Mouse (Mus musculus) cerebellum, postnatal 10 days (tissue): ENCODE measurements around the gene Atg4b.

ENCODE experiments used
- DNase-seq, 2 experiments: peaks; one replicate each; pipeline ENCODE4 v3.0.0; 2021; ENCODE audit warnings: mixed read lengths in 2 of 2

Atg4b gene

DNA sequence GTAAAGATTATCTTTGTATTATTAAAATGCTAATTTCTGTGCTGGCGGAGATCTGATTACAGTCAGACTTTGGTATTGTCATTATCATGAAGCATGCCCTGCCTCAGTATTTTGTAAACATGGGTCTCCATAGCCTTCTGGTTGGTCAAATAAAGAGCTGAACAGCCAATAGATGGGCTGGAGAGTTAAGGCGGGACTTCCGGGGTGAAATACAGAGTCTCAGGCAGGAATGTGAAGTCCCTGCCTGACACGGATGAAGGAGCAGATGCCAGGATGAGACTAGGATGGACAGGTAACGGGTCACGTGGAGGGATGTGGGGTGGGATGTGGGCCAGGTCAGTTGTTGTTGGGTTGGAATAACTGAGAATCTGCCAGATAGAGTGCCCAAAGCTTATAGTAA is at the start of gene Atg4b:
Atg4b (plus strand) TSS at position 211 of the 400 bp plus-strand sequence.
- no peak for DNase-seq

DNA sequence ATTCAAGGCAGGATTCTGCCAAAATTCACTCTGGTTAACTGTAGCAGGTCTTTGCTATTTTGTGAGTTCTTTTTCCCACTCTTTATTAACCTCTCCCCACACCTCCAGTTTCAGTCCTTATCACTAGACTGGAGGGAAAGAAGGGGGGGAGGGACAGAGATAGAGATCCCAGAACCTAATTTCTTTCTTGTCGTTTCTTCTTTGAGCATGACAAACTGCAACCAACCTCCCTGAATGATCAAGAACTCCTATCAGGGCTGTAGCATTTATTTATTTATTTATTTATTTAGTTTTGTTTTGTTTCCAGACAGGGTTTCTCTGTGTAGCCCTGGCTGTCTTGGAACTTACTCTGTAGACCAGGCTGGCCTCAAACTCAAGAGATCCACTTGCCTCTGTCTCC is 49.2 kb upstream of the Atg4b start:
- no peak for DNase-seq

DNA sequence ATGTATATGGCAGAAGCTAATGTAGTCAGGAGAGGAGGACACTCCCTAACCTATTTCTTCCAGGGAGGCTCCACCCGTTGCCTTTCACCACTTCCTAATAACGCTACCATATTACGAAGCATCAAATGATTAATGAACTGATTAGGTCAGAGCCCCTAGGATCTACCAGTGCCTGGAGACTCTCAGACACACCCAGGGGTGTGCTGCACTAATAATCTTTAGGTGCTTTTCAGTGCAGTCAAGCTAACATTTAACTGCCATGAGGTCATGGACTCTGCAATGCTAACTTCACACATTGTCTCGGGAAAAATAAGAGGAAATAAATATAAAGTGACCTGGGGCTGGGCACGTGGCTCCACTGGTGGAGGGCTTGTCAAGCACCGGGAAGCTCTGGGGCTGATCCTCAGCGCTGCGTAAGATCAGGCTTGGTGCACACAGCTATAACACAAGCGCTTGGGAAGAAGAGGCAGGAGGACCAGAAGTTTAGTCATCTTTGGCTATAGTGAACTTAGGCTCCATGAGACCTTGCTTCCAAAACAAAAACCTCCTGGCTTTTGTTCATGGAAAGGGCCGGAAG is 47.7 kb upstream of the Atg4b start:
- no peak for DNase-seq

DNA sequence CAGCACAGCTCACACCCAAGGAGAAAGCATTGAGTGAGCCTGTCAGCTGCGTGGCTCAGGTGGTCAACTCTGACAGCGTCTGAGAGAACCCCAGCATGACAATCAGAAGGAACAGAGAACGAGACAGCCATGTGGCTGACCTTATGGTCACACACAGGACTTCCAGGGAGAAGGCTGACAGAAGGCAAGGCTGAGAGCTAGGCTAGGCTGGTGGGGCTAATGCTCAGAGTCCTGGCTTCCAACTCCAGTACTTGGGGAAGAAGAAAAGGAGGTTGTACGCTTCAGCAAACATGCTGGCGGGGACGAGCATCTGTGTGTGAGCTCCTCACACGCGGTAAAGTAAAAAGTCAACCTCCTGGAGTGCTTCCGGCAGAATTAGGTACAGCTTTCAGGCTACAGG is 47.0 kb upstream of the Atg4b start:
- peak; percentile 60 to 65 for DNase-seq

DNA sequence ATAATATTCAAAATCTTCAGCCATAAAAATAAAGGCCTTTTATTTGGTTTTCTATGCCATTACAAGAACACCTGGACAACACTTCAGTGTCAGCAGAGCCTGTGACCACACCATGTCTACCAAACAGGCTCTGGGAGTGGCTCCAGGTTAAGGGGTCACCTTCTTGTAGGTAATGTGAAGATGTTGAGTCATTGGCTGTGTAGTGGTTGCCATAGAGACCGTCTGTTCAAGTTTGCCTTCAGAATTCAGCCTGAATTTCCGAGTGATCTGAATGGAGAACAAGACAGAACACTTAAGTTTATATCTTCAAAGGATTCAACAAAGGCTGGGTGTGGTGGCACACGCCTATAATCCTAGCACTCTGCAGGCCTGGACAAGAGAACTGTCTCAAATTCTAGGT is 45.9 kb upstream of the Atg4b start:
- no peak for DNase-seq

DNA sequence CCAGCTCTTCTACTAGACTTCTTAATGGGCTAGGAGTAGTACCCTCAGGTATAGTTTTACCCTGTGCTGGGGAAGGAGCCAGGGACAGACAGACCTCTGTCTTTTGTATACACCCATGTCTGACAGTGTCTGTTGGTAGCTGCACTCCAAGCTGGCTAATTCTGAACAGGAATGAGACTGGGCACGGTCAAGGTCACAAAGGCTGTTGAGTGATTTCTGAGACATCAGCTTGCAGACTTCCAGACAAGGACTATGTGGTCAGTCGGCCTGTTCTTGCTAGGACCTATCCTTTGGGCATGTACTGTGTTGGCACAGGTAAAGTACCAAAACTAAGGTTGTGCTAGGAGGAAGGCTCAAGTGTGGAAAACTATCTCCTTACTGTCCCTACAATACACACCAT is 35.1 kb upstream of the Atg4b start:
- no peak for DNase-seq

DNA sequence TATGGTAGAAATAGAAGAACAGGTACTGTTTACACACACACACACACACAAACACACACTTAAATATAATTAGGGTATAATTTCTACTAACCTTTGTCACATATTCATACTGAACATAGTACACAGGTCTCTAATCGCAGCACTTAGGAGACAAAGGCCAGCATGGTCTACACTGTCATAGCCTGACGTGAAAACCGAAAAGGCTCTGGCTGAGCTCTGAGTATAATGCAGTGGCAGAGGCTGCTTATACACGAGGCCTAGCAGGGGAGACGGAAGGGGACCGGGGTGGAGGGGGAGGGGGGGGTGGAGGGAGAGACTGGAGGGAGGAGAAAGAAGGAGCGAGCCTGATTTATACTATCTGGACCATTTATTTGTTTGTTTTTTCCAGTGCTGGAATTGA is 29.7 kb upstream of the Atg4b start:
- DNase-seq = no peak

DNA sequence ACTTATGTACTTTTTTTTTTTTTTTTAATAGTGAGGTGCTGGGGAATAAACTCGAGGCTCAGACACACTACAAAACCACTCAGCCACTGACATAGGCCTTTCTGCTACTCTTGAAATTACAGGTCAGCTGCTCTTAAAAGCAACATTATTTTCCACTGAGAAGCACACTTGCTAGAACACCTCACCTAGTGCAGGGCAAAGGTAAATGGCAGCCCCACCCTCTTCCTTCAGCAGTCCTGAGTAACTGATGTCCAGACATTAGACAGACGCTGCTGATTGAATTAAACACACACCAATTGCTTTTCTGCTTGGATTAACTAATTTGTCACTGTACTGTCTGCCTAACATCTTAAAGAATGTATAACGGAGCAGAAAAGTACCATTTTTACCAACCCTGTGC is 26.7 kb upstream of the Atg4b start:
- DNase-seq = no peak

DNA sequence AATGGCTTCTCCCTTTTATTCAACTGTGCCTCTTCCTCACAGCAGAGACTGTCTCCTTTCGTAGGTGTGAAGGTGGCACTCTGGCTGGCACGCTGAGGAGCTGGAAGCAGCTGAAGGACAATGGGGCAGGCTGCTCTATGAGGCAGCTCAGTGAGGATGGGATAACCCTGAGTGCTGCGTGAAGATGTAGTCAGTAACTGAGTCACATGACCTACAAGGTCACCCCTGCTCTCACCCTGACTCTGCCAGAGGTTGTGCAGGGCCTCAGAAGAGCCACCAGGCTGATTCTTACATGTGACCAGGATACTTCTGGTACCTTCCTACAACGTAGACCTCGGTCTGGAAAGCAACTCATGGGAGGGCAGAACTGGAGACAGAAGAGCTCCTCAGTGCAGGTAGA is 25.6 kb upstream of the Atg4b start:
- no peak for DNase-seq

DNA sequence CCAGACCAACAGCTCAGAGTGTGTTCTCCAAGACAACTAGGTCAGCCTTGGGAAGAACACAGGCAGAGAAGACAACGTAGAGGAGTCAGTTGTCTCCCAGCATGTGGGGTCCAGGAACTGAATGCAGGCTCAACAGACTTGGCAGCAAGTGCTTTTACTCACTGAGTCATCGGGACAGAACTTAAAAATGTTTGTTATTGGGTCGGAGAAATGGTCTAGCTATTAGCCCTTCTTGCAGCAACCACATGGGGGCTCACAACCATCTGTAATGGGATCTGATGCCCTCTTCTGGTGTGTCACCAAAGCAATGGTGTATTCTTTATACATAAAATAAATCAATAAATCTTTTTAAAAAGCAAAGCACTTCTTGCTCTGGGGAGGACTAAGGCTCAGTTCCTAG is 25.2 kb upstream of the Atg4b start:
- DNase-seq = peak in 1 of 2 experiments; percentile 17

DNA sequence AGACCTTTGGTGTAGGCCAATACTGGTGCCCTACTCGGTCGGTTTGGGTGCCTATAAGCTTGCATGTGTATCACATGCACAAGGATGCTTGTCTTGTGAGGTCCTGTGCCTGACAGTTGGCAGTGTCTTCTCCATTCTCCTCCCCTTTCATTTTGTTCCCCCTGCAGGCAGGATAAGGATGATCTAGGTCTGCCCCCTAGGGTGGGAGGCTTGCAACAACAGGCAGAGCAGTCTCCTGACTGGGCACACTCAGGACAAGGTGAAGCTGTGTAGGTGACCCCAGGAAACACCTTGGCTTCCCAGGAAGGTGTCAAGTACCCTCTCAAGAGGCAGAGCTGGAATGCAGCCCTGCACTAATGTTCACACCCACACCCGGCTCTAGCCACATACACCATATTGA is 24.3 kb upstream of the Atg4b start:
- peak; percentile 85 for DNase-seq

DNA sequence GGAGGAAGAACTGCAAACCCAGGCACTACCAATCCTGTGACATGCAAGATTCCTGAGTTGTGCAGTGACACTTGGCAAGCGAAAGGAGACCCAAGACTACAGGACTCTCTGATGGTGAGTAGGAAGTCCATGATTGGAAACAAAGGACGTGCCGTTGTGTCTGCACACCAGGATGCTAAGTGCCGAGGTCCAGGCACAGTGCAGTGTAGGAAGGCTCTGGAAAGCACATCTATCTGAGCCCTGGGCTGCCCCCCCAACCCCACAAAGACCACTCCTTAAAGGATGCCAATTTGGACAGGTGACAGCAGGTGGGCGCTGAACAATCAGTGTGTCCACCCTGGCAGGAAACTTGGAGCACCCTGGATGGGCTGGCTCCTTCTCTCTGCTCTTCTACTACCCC is 20.2 kb upstream of the Atg4b start:
- peak; percentile 20 to 27 for DNase-seq

DNA sequence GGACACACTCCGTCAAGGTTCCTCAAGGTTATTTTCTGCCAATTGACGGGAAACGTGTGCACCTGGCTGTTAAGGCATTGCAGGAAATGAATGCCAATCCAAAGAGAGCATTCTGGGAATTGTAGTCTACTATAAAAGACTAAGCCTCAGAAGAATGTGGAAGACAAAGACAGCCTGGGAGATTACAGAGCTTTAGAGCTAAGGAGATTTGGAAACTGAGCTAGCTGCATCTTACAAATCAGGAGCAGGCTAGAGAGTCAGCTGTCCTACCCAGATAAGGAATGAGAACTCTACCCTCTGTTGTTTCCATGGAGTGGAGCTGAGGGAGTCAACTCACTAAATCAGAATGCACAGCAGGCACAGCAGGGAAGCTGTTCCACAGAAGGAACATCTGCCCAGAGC is 19.4 kb upstream of the Atg4b start:
- peak in 1 of 2 experiments; percentile 38 for DNase-seq

DNA sequence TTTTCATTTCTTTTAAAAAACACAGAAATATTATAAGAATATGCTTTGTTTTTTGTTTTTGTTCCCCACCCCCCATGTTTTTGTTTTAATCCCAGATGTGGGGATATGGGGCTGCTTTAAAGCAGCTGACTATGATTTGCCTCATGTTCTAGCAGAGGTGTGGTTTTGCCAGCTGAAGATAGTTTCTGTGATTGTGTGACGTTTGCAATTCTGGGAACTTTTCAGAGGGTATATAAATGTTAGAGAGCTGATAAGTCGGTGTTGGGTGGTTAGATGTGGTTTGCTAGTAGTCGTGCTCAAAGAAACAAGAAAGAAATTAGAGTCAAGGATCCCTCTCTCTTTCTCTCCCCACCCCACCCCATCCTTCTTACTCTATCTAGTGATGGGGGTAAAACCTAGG is 15.4 kb upstream of the Atg4b start:
- DNase-seq = no peak

DNA sequence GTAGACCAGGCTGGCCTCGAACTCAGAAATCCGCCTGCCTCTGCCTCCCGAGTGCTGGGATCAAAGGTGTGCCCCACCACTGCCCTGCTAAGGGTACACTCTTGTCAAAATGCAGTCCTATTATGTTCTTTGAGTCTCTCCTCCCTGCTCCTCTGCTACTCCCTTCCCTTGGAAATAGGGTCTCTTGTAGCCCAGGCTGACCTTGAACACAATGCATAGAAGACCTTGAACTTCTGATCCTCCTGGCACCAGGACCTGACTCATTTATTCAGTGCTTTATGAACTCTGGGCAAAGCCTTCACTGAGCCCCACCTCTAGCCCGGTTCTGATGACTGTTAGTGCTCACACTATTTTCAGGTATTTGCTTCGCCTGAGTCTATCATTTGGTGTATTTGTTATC is 13.6 kb upstream of the Atg4b start:
- DNase-seq = no peak

DNA sequence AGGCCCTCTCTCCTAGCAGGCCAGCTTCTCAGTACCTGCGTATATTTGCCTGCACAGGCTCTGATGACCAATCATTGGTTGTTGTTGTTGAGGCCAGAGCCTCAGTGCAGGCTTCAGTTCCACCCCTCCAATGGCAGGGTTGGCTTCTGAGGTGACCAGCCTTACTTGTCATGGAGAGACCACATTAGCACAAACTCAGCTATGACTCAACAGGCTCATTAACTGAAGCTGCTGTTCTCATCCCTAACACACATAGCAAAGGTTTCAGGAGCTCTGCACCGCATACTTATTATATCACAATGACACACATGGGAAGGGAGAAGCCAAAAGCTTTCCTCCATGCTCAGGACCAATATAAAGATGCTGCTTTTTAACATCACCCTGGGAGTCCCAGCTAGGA is 10.6 kb upstream of the Atg4b start:
- no peak for DNase-seq

DNA sequence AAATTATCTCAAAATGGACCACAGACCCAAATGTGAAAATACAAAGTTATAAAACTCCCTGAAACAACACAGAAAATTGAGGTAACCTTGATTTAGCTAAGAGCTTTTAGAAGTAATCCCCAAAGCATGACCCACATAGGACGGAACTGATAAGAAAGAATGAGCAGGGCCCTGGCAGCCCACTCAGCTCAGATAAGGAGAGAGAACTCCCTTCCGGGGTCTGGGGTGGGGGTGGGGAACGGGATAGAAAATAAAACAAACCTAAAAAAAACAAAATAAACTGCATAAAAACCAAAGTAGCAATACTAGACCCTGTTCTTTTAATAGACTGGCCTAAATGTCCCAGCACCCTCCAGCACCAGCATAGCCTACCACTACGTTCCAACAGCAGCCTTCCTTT is 9.3 kb upstream of the Atg4b start:
- no peak for DNase-seq

DNA sequence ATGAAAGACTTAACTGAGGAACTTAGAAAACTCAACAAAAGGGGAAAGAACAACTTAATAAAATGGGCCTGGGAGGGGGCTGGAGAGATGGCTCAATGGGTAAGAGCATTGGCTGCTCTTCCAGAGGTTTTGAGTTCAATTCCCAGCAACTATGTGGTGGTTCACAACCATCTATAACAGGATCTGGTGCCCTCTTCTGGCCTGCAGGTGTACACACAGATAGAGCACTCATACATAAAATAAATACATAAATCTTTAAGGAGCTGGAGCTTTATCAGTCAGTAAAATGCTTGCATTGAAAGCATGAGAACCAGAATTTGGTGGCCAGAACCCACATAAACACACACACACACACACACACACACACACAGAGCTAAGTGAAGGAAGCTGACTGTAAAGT is 8.4 kb upstream of the Atg4b start:
- no peak for DNase-seq

DNA sequence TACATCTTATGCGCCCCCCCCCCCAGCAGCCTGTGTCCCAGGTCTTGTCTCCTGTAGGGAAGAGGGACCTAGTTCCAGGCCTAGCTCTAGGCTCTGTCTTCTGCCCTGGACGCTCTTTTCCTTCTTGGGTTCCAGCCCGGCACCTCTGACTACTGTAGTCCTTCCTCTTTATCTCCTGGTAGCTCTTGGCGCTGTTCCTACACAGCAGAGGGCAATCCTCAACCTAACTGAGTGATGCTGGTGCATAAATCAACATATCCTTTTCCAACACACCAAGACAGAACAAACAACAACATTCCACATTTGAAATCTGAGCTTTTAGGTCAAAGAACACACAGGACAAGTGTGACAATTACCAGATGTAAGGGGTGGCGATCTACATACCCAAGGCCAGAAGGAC is 5.1 kb upstream of the Atg4b start:
- DNase-seq = no peak

DNA sequence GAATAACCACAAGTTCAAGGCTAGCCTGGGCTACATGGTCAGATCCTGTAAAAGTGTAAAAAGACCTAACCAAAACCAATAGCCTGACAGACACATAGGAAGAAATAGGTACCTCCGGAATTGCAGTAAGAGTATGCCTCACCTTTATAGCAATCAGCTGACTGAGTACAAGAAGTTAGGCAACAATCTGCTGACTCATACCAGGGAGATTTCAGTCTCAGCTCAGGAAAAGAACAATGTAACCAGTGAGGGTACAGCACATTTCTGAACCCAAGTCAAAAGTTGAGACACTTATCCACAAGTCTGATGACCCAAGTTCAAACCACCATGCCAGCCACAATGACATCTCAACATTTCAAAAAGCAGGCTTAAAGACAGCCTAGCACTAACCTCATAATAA is 2.8 kb upstream of the Atg4b start:
- DNase-seq = no peak

DNA sequence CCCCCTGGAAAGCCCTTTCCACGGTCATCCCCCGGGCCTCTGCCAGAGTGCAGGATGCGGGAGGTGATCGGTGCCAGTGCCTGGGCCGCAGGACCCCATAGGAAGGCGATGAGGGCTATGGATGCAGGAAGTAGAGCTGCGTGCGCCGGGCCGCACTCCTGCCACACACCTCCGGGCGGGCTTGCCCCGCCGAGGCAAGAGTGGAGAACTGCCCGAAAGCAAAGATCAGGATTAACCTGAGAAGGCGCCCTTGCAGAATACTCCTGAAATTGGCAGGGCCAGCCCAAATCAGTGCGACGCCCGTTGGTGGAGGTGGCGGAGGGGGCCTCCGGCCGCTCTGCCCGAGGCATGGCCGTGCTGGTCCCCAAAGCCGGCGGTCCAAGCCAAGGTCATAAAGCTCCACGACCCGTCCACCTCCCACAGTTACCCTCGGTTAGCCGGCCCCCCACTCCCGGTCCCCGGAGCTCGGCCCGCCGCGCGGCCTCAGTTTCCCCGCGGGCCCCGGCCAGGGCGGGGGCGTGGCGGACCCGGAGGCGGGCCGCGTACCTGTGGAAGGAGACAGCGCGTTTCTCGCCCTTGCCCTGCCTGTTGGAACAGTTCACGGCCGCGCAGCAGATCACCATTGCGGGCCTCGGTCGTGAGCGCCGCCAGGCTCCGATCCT is 2.7 kb downstream of the Atg4b start:
- peak in 1 of 2 experiments; percentile 59 for DNase-seq

DNA sequence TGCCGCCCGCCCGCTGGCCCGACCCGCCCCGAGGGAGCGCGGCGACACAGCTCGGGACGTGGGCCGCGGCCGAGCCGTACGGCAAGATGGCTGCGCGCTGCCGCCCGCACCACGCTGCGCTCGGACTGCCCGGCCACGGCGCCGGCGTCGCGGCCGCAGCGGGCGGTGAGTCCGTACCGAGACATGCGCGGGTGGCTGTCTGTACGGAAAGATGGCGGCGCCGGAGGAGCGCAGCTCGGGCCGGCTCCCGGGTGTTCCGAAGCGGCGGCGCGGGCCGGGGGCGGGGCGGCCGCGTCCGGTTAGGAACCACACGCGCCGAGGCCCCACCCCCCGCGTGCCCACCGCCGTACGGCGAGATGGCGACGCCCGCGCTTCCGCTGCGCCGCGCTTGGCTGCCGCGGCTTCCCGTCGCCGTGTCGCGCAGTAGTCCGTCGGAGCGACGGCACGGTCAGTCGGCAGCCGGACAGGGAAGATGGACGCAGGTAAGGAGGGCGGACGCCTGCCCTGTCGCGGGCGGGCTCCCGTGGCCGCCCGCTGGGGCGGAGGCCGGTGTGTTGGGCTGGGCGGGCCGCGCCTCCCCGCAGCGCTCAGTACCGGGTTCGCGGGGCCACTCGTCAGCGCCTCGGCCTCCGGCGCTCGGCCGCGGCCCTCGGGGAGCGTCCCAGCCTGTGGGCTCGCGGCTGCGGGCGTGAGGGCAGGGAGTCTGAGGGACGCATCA is 3.4 kb downstream of the Atg4b start, which contains the start of gene Thap4:
Thap4 (minus strand) TSS at position 292 of the 718 bp plus-strand sequence.
- DNase-seq = peak; percentile 95 to 96

DNA sequence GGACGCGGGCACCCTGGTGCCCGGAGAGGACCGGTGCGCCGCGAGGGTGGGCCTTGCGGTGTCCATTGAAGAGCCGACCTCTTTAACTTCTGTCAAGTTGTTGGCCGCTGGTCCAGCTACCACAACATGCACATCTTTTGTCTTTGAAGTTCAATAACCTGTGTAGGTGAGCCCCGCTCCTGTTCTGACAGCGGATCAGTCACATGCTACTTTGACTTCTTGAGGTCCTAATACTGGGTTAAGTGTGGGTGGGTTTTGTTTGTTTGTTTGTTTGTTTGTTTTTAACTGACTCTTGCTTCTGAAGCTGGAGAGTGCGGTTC is 4.0 kb downstream of the Atg4b start:
- no peak for DNase-seq

DNA sequence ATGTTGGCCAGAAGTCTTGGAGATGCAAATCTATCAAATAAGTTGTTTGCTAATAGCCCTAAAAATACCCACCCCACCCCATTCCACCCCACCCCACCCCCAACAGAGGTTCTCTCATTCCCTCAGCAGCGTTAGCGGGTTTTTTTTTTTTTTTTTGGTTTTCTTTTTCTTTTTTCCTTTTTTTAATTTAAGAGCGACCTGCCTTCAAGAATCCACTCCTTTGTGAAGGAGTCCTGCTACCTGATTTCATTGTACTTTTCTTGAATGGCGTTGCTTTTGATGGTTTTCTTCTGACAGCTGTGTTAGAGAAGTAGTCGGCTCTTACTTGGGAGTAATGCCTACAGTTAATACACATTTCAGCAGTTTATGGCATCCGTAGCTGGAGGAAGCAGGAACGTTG is 4.3 kb downstream of the Atg4b start:
- no peak for DNase-seq

DNA sequence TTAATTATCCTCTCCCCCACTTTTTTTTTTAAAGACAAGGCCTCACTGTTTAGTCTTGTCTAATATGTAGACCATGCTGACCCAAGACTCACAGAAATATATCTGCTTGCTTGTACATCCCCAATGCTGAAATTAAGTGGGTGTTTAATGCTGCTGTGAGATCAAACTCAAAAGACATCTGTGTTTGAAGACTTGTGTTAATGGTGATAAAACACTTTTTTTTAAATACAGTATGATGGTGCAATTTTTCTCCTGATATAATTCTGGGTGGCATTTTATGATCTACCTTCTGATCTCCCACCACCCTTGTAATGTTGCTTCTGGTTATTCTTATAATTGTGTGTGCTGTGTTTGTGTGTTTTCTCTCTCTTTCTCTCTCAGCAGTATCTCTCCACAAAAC is 4.9 kb downstream of the Atg4b start:
- no peak for DNase-seq
